Mouse (Mus musculus): ENCODE results near the gene 9930111J21Rik2.
"Not testable (repeated sequence)": the region's sequence is repeated elsewhere in the genome, so short reads cannot be mapped to it uniquely, and the experiment has no call there.

DNA sequence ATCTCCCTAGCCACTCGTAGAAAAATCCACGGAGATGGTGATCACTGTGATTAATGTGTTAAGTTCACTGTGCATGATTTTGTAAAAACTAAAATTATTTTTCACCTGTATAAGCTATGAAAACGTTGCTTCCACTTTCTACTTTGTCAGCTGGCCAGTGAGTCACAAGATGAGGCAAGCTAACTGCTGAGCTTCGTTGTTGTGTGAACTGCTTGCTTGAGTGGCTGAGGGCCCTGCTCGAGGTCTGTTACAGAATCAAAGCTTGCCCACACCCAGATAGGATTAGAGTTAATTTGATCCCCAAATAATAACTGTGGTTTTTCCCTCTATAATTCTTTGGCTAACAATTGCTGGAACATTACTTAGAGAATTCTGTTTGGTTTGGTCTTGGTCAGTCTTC is 852 bp upstream of the 9930111J21Rik2 start:
- TF ChIP-seq POLR2A (IDR thresholded peaks at IDR 0.05; ENCODE audit: borderline replicate concordance, extremely low read depth, low read depth, low read length); CTCF (IDR thresholded peaks at IDR 0.05; ENCODE audit: insufficient read depth, low read length): not testable (repeated sequence)

Measured in lung, adult 2 months (tissue).